Mouse (Mus musculus): ENCODE results near the gene Ppp3r2. TPM values are rescaled to one million over a fixed set of nuclear protein-coding genes. Genes with fewer than 3 reads are reported as not detected.

The Ppp3r2 gene
- 0.09 and 0.10 TPM in 2 replicates for polyA plus RNA-seq (2016; fragmentation: Nextera tagmentation; extraction: Ambion mirVana)

DNA sequence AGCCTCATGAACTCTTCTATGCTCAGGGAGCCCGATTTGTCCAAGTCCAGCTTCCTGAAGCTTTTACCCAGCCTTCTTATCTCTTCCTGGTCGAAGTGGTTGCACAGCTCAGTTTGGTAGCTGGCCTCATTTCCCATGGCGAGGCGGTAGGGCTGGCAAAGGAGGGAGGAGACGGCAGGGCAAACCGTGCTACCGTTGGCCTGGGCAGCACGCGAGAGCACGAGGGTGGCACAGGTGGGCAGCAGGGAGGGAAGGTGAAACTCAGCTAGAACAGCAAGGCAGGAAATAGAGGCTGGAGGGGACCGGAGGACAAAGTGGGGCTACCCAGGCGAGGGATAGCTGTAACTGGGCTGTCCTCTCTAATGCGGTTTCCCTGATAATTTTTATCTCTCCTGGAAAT lies at the start of gene Ppp3r2:
Gene Ppp3r2, minus strand, starts transcription at position 213 of the 400 bp plus-strand sequence.
- Histone ChIP-seq H3K9me3 (replicated peaks) (no peaks in the 10 kb centered on the region; the same call in 1 of the 2 replicates), H3K9ac (no peak within 1 kb of the TSS), H3K27ac (ENCODE audit: poor library complexity, severe bottlenecking) (no peak within 1 kb of the TSS), H3K4me2 (no peak within 1 kb of the TSS), H3K4me1 (replicated peaks) (no peaks in the 10 kb centered on the region), H3K36me3 (no peaks in the 10 kb centered on the region), H3K4me3 (no peak within 1 kb of the TSS), H3K27me3 (replicated peaks) (no peaks in the 10 kb centered on the region)
- no peak for ATAC-seq (ENCODE audit: insufficient number of reproducible peaks, low FRiP score)
- WGBS = 70% methylated on average over 13 of the region's 13 CpGs

DNA sequence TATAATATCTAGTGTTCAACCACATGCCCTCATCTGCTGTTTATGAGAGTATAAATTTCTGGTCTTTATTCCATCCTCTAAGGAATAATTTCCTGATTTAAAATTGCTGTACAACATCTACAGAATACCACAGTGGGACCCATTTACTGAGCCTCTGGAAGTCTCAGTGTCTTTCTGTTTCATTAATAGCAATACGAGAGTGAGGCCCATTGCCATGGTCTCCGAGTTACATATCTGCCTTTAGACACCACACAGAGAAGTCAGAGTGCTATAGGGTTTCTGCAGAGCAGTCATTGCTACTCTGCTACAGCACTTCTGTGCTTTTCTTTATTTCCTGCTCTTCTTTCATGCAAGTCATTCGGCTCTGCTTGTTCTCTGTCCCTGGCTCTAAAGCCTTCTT lies 47.5 kb upstream of the Ppp3r2 start:
- Histone ChIP-seq H3K27ac (ENCODE audit: poor library complexity, severe bottlenecking) (no peak overlapping the region), H3K4me3 (no peak overlapping the region), H3K4me1 (replicated peaks) (no peaks in the 10 kb centered on the region), H3K9me3 (replicated peaks) (no peaks in the 10 kb centered on the region), H3K9ac (no peak overlapping the region), H3K27me3 (replicated peaks) (no peaks in the 10 kb centered on the region), H3K36me3 (no peaks in the 10 kb centered on the region), H3K4me2 (no peak overlapping the region)
- ATAC-seq (ENCODE audit: insufficient number of reproducible peaks, low FRiP score) = no peak
- WGBS = 75% methylated on average over 3 of the region's 3 CpGs

DNA sequence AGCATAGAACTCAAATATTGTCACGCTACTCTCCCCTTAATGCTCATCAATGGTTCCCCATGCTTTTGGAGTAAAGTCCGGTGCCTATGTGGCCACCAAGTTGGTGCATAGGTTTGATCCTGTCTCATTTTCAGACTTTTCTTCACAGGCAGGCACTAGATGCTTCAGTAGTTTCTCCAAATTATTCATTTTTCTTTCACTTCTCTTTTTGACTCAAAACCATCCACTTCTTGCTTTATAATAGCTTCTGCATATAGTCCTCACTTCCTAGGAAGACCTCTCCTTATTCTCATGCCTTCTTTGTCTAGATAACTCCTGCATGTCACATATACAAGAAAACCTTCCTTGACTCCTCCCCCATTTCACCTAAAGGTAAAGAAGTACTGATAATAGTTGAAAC lies 42.1 kb upstream of the Ppp3r2 start:
- H3K4me3 ChIP-seq = no peak overlapping the region
- no peaks in the 10 kb centered on the region for H3K9me3 ChIP-seq (replicated peaks)
- ATAC-seq (ENCODE audit: insufficient number of reproducible peaks, low FRiP score) = no peak
- H3K36me3 ChIP-seq = no peaks in the 10 kb centered on the region
- H3K27me3 ChIP-seq (replicated peaks) = no peaks in the 10 kb centered on the region
- no peak overlapping the region for H3K9ac ChIP-seq
- H3K4me1 ChIP-seq (replicated peaks) = no peaks in the 10 kb centered on the region
- WGBS = 87% methylated on average over 2 of the region's 2 CpGs
- H3K27ac ChIP-seq (ENCODE audit: poor library complexity, severe bottlenecking) = no peak overlapping the region
- H3K4me2 ChIP-seq = no peak overlapping the region

- Histone ChIP-seq H3K4me2 (no peak overlapping the region), H3K4me3 (no peak overlapping the region), H3K9me3 (replicated peaks) (no peaks in the 10 kb centered on the region), H3K9ac (no peak overlapping the region), H3K27ac (ENCODE audit: poor library complexity, severe bottlenecking) (no peak overlapping the region), H3K36me3 (no peaks in the 10 kb centered on the region), H3K27me3 (replicated peaks) (no peaks in the 10 kb centered on the region), H3K4me1 (replicated peaks) (no peaks in the 10 kb centered on the region)
- no peak for ATAC-seq (ENCODE audit: insufficient number of reproducible peaks, low FRiP score)
- 74% methylated on average over 12 of the region's 12 CpGs for WGBS
These were observed 9.8 kb upstream of the Ppp3r2 start for GRCm38 (mm10) chr4:49691405-49692194.

GRCm38 (mm10) chr4:49688594-49689288 lies 6.9 kb upstream of the Ppp3r2 start:
- no peak overlapping the region for H3K4me3 ChIP-seq
- ATAC-seq (ENCODE audit: insufficient number of reproducible peaks, low FRiP score) = no peak
- H3K9me3 ChIP-seq (replicated peaks) = no peaks in the 10 kb centered on the region
- no peak overlapping the region for H3K9ac ChIP-seq
- H3K27me3 ChIP-seq (replicated peaks) = no peaks in the 10 kb centered on the region
- WGBS = 23% methylated on average over 9 of the region's 9 CpGs
- no peak overlapping the region for H3K27ac ChIP-seq (ENCODE audit: poor library complexity, severe bottlenecking)
- H3K4me2 ChIP-seq = no peak overlapping the region
- no peaks in the 10 kb centered on the region for H3K36me3 ChIP-seq
- no peaks in the 10 kb centered on the region for H3K4me1 ChIP-seq (replicated peaks)

DNA sequence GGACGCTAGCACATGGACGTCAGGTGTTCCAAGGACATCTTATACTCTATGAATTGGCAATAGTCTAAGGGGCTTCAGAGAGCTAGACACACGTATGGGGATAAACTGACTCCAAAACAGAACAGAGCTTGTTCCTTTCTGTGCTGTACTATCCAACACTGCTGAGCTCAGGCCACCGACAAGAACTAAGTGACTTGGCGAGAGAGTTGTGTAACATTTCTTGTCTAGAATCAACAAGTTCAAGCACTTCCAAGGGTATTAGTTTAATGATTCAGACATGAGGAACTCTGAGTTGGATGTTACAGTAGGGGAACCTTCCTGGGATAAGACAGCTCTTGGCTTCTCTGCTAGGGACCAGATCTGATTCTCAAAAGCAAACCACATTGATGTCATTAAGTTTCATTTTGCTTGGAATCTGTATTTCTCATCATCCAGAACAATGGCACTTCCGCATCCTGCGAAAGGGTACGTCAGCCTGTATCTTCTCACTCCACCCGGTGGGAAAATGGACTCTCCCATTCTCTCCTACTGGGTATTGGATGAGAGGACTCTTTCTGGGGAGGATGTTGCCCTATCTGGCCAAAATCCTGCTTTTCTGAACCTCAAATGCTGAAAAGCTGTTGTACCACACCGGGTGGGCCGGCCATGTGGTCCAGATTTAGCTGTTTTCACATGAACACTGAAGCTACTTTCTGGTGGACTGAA lies 1.5 kb downstream of the Ppp3r2 start:
- no peak overlapping the region for H3K4me2 ChIP-seq
- no peaks in the 10 kb centered on the region for H3K27me3 ChIP-seq (replicated peaks)
- H3K36me3 ChIP-seq = no peaks in the 10 kb centered on the region
- no peaks in the 10 kb centered on the region; the same call in 1 of the 2 replicates for H3K9me3 ChIP-seq (replicated peaks)
- no peak for ATAC-seq (ENCODE audit: insufficient number of reproducible peaks, low FRiP score)
- 82% methylated on average over 11 of the region's 11 CpGs for WGBS
- H3K9ac ChIP-seq = no peak overlapping the region
- no peaks in the 10 kb centered on the region for H3K4me1 ChIP-seq (replicated peaks)
- H3K27ac ChIP-seq (ENCODE audit: poor library complexity, severe bottlenecking) = no peak overlapping the region
- H3K4me3 ChIP-seq = no peak overlapping the region

- H3K36me3 ChIP-seq = no peaks in the 10 kb centered on the region
- ATAC-seq (ENCODE audit: insufficient number of reproducible peaks, low FRiP score) = no peak
- WGBS = 80% methylated on average over 7 of the region's 7 CpGs
These were observed 5.0 kb downstream of the Ppp3r2 start for GRCm38 (mm10) chr4:49676790-49677189.

GRCm38 (mm10) chr4:49676071-49676470 lies 5.8 kb downstream of the Ppp3r2 start:
- H3K4me1 ChIP-seq (replicated peaks) = no peaks in the 10 kb centered on the region
- H3K27ac ChIP-seq (ENCODE audit: poor library complexity, severe bottlenecking) = no peak overlapping the region
- H3K36me3 ChIP-seq = no peaks in the 10 kb centered on the region
- no peak overlapping the region for H3K9ac ChIP-seq
- no peak overlapping the region for H3K4me2 ChIP-seq
- no peak for ATAC-seq (ENCODE audit: insufficient number of reproducible peaks, low FRiP score)
- no peak overlapping the region for H3K4me3 ChIP-seq
- H3K9me3 ChIP-seq (replicated peaks) = no peaks in the 10 kb centered on the region
- 65% methylated on average over 6 of the region's 6 CpGs for WGBS
- H3K27me3 ChIP-seq (replicated peaks) = no peaks in the 10 kb centered on the region

More at GRCm38 (mm10) chr4:49676790-49677189, 5.0 kb downstream of the Ppp3r2 start:
- no peak overlapping the region for H3K4me2 ChIP-seq
- no peak overlapping the region for H3K9ac ChIP-seq
- H3K27me3 ChIP-seq (replicated peaks) = no peaks in the 10 kb centered on the region
- H3K4me3 ChIP-seq = no peak overlapping the region
- H3K27ac ChIP-seq (ENCODE audit: poor library complexity, severe bottlenecking) = no peak overlapping the region
- no peaks in the 10 kb centered on the region for H3K4me1 ChIP-seq (replicated peaks)
- no peaks in the 10 kb centered on the region; the same call in 1 of the 2 replicates for H3K9me3 ChIP-seq (replicated peaks)

GRCm38 (mm10) chr4:49664850-49665249 lies 17.0 kb downstream of the Ppp3r2 start:
- peaks cover 21% of the 10 kb centered on the region for H3K36me3 ChIP-seq
- no peaks in the 10 kb centered on the region for H3K9me3 ChIP-seq (replicated peaks)
- no peak for ATAC-seq (ENCODE audit: insufficient number of reproducible peaks, low FRiP score)
- 61% methylated on average over 5 of the region's 5 CpGs for WGBS
- H3K4me1 ChIP-seq (replicated peaks) = peaks cover 5% of the 10 kb centered on the region; the same call in 1 of the 2 replicates
- H3K4me2 ChIP-seq = no peak overlapping the region
- no peak overlapping the region for H3K27ac ChIP-seq (ENCODE audit: poor library complexity, severe bottlenecking)
- no peaks in the 10 kb centered on the region for H3K27me3 ChIP-seq (replicated peaks)
- H3K4me3 ChIP-seq = no peak overlapping the region
- no peak overlapping the region for H3K9ac ChIP-seq

- Histone ChIP-seq H3K9me3 (replicated peaks) (no peaks in the 10 kb centered on the region), H3K4me2 (no peak overlapping the region), H3K4me1 (replicated peaks) (no peaks in the 10 kb centered on the region), H3K4me3 (no peak overlapping the region), H3K27ac (ENCODE audit: poor library complexity, severe bottlenecking) (no peak overlapping the region), H3K9ac (no peak overlapping the region), H3K36me3 (peaks cover 36% of the 10 kb centered on the region), H3K27me3 (replicated peaks) (no peaks in the 10 kb centered on the region)
- ATAC-seq (ENCODE audit: insufficient number of reproducible peaks, low FRiP score) = no peak
- 83% methylated on average over 4 of the region's 4 CpGs for WGBS
These were observed 19.6 kb downstream of the Ppp3r2 start for GRCm38 (mm10) chr4:49662231-49662630.

DNA sequence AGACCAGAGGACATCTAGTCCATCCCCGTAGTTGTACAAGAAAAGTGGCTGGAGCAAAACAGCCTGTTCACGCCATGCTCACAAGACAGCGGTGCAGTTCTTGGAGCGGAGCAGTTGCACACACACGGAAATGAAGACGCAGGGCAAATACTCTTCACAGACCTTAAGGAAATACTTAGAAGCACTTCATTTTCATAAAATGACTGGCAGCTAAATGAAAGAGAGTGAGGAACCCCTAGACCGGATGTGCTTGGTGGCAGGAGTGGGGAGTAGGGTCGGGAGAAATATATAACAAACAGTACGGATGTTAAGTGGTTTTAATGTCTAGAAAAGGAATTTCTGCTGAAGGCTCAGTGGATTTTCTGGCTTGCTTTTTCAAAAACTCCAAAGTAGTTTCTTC lies 20.2 kb downstream of the Ppp3r2 start:
- Histone ChIP-seq H3K36me3 (peaks cover 38% of the 10 kb centered on the region), H3K9ac (no peak overlapping the region), H3K27me3 (replicated peaks) (no peaks in the 10 kb centered on the region), H3K4me2 (no peak overlapping the region), H3K4me1 (replicated peaks) (no peaks in the 10 kb centered on the region), H3K27ac (ENCODE audit: poor library complexity, severe bottlenecking) (no peak overlapping the region), H3K9me3 (replicated peaks) (no peaks in the 10 kb centered on the region), H3K4me3 (no peak overlapping the region)
- no peak for ATAC-seq (ENCODE audit: insufficient number of reproducible peaks, low FRiP score)
- WGBS = 88% methylated on average over 9 of the region's 9 CpGs

Measured in heart, embryonic 12.5 days (tissue).